In genomic region chr14:12822491-12823219, GRCm38 (mm10) we compare ENCODE assay signal across 8 mouse cellular contexts. TPM values are rescaled to one million over a fixed set of nuclear protein-coding genes. Genes with fewer than 3 reads are reported as not detected.
DNase-seq lines count a peak whose midpoint lies in the region; ATAC-seq and TF ChIP-seq lines count a peak whose summit lies in the region.

Gene Cadps (minus strand): TSS chr14:12823079.

- WGBS in heart, embryonic 11.5 days (ENCODE audit: insufficient replicate concordance) = under 1% methylated on average over 56 of the region's 71 CpGs
- under 1% methylated on average over 67 of the region's 71 CpGs for WGBS in embryonic facial prominence, embryonic 15.5 days
- WGBS in intestine, postnatal 0 days = 1% methylated on average over 70 of the region's 71 CpGs
- under 1% methylated on average over 70 of the region's 71 CpGs for WGBS in midbrain, embryonic 10.5 days

- intact Hi-C loops in heart, postnatal 36 days (cut with DNase I) = no loop called here

- peak; percentile 28 for ATAC-seq in heart, embryonic 11.5 days (replicated peaks; ENCODE audit: insufficient number of reproducible peaks, low FRiP score, low TSS enrichment)
- ATAC-seq in embryonic facial prominence, embryonic 15.5 days (ENCODE audit: insufficient number of reproducible peaks, low FRiP score, low TSS enrichment, low read depth) = peak; percentile 49
- no peak for ATAC-seq in intestine, postnatal 0 days

- H3K36me3 ChIP-seq in heart, embryonic 11.5 days (ENCODE audit: control insufficient read depth, insufficient read depth, low read length) = no peaks in the 10 kb centered on the region
- no peaks in the 10 kb centered on the region for H3K36me3 ChIP-seq in embryonic facial prominence, embryonic 15.5 days
- no peaks in the 10 kb centered on the region for H3K36me3 ChIP-seq in intestine, postnatal 0 days (ENCODE audit: control insufficient read depth, insufficient read depth)
- no peaks in the 10 kb centered on the region for H3K36me3 ChIP-seq in midbrain, embryonic 10.5 days

- H3K4me1 ChIP-seq in heart, embryonic 11.5 days (ENCODE audit: control insufficient read depth, insufficient read depth, low read length) = peaks cover 9% of the 10 kb centered on the region
- peaks cover 18% of the 10 kb centered on the region for H3K4me1 ChIP-seq in embryonic facial prominence, embryonic 15.5 days
- no peaks in the 10 kb centered on the region for H3K4me1 ChIP-seq in intestine, postnatal 0 days (replicated peaks; ENCODE audit: control insufficient read depth, insufficient read depth, low read length)
- peaks cover 17% of the 10 kb centered on the region for H3K4me1 ChIP-seq in midbrain, embryonic 10.5 days

- H3K4me2 ChIP-seq in heart, embryonic 11.5 days = peak within 1 kb of the TSS; percentile 94
- peak within 1 kb of the TSS; percentile 91 for H3K4me2 ChIP-seq in embryonic facial prominence, embryonic 15.5 days (replicated peaks)
- peak within 1 kb of the TSS; percentile 74 for H3K4me2 ChIP-seq in intestine, postnatal 0 days (replicated peaks; ENCODE audit: low read depth)

- H3K9ac ChIP-seq in heart, embryonic 11.5 days (ENCODE audit: low read depth, low read length) = peak within 1 kb of the TSS; percentile 64; the same call in 1 of the 2 replicates
- 0 out of 2 replicates have a peak within 1 kb of the TSS, but pooled peaks have one; percentile 2 for H3K9ac ChIP-seq in embryonic facial prominence, embryonic 15.5 days
- 0 out of 2 replicates have a peak within 1 kb of the TSS, but pooled peaks have one; percentile 7 for H3K9ac ChIP-seq in intestine, postnatal 0 days (ENCODE audit: low read depth, low read length)

- peak within 1 kb of the TSS; percentile 54 for H3K4me3 ChIP-seq in heart, embryonic 11.5 days (ENCODE audit: low read depth, low read length)
- peak within 1 kb of the TSS; percentile 49 for H3K4me3 ChIP-seq in embryonic facial prominence, embryonic 15.5 days (replicated peaks)
- H3K4me3 ChIP-seq in intestine, postnatal 0 days (ENCODE audit: low read depth, low read length) = peak within 1 kb of the TSS; percentile 37
- H3K4me3 ChIP-seq in midbrain, embryonic 10.5 days = peak within 1 kb of the TSS; percentile 75

- H3K27me3 ChIP-seq in heart, embryonic 11.5 days (ENCODE audit: control insufficient read depth, insufficient read depth, low read length) = peaks cover 6% of the 10 kb centered on the region; the same call in 1 of the 2 replicates
- peaks cover 25% of the 10 kb centered on the region for H3K27me3 ChIP-seq in embryonic facial prominence, embryonic 15.5 days
- H3K27me3 ChIP-seq in intestine, postnatal 0 days (replicated peaks; ENCODE audit: control insufficient read depth, insufficient read depth, low read length) = peaks cover 25% of the 10 kb centered on the region
- H3K27me3 ChIP-seq in midbrain, embryonic 10.5 days (ENCODE audit: low read depth, poor library complexity, severe bottlenecking) = peaks cover 19% of the 10 kb centered on the region

- H3K27ac ChIP-seq in heart, embryonic 11.5 days (ENCODE audit: low read depth, low read length) = peak within 1 kb of the TSS; percentile 76
- peak within 1 kb of the TSS; percentile 31; the same call in 1 of the 2 replicates for H3K27ac ChIP-seq in embryonic facial prominence, embryonic 15.5 days (replicated peaks)
- H3K27ac ChIP-seq in intestine, postnatal 0 days (ENCODE audit: low read depth, low read length) = no peak within 1 kb of the TSS; the same call in 1 of the 2 replicates
- H3K27ac ChIP-seq in midbrain, embryonic 10.5 days (replicated peaks) = peak within 1 kb of the TSS; percentile 92

- no peaks in the 10 kb centered on the region; the same call in 1 of the 2 replicates for H3K9me3 ChIP-seq in heart, embryonic 11.5 days (replicated peaks; ENCODE audit: control insufficient read depth, low read length)
- no peaks in the 10 kb centered on the region for H3K9me3 ChIP-seq in embryonic facial prominence, embryonic 15.5 days (replicated peaks)
- no peaks in the 10 kb centered on the region for H3K9me3 ChIP-seq in intestine, postnatal 0 days (ENCODE audit: control insufficient read depth)
- peaks cover 7% of the 10 kb centered on the region; the same call in 1 of the 2 replicates for H3K9me3 ChIP-seq in midbrain, embryonic 10.5 days (replicated peaks)

- DNase-seq in heart, postnatal 36 days = no peak
- DNase-seq in adrenal gland, postnatal 25 days = peak; percentile 8
- peak; percentile 72 for DNase-seq in midbrain, embryonic 10.5 days (ENCODE audit: low spot score)
- peak; percentile 79 for DNase-seq in telencephalon, adult 2 months (ENCODE audit: low read depth, low spot score)
- DNase-seq in kidney, adult 11 months = no peak

- TF ChIP-seq CTCF in intestine, postnatal 0 days (IDR thresholded peaks at IDR 0.05; ENCODE audit: low read depth) = no peak

RNA-seq across cellular contexts. Expression of gene Cadps, which starts in this region (rescaled TPM):
- polyA plus RNA-seq in heart, embryonic 11.5 days (2014; fragmentation: Nextera tagmentation; extraction: Ambion mirVana) = 1.9 and 2.3 TPM in 2 replicates
- total RNA-seq in heart, postnatal 36 days (2021) = under 1 TPM in 1 of 2 experiments, not detected in 1; 0.08 TPM
- total RNA-seq in adrenal gland, postnatal 25 days (2021) = 9.7 and 12.7 TPM in 2 replicates
- polyA plus RNA-seq in embryonic facial prominence, embryonic 15.5 days (2015; fragmentation: Nextera tagmentation; extraction: Ambion mirVana) = 1.4 and 1.7 TPM in 2 replicates
- polyA plus RNA-seq in intestine, postnatal 0 days (2015; fragmentation: Nextera tagmentation; extraction: Ambion mirVana) = 0.93 and 0.96 TPM in 2 replicates
- polyA plus RNA-seq in midbrain, embryonic 10.5 days (2016; fragmentation: Nextera tagmentation; extraction: Ambion mirVana) = 4.3 and 5.9 TPM in 2 replicates

Comparison
In these comparisons a context has a peak if more than half of its experiments do, and no peak if none do; other contexts are left out.
1. H3K9ac ChIP-seq: peak in every context shown above with its lines; median percentile 64 in heart, embryonic 11.5 days; 7 in intestine, postnatal 0 days; 2 in embryonic facial prominence, embryonic 15.5 days.
2. DNase-seq: peak in adrenal gland, postnatal 25 days (single experiment), midbrain, embryonic 10.5 days (single experiment) and telencephalon, adult 2 months (single experiment); none in heart, postnatal 36 days (0 of 2) and kidney, adult 11 months (single experiment).
3. Peak in every context shown above with its lines, with median percentiles within 50 percentile points of each other: H3K4me2 ChIP-seq and H3K4me3 ChIP-seq.